9 mouse cellular contexts compared by ENCODE assay signal in the genomic region with DNA sequence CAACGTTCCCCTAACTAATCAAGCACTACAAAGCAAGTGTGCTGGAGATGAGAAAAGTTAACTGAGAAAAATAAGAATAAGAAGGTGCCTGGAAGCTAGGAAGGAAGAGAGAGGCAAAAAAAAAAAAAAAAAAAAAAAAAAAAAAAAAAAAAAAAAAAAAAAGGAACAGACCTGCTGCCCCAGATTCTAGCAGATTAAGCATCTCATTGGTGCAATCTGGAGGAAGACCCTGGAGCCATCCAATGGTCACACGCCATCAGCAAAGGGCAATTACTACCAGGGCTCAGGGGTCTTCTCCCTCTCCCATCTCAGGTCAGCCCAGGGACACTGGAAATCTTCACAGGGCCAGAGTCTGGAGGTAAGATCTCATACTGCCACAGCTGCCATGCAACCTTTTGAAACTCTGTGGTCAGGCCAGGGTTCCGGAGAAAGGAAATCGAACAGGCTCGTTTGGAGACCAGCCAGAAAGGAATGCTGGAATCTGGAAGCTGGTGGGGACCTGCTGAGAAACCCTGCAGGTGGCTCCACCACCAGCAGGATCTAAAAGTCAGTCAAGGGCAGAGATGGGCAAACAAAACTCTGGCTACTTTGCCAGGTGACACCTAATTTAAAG. TPM values are rescaled to one million over a fixed set of nuclear protein-coding genes. Genes with fewer than 3 reads are reported as not detected.
DNase-seq lines count a peak whose midpoint lies in the region; ATAC-seq and TF ChIP-seq lines count a peak whose summit lies in the region.
"Had no signal": no experiment of that assay in that cellular context is flagged by ENCODE, and none has a peak within 500 bp of the region (broad histone marks: within the 10 kb centered on the region; RNA-seq: fewer than 3 reads in every experiment).

No protein-coding gene starts in this region.

- ATAC-seq in heart, embryonic 12.5 days (ENCODE audit: insufficient number of reproducible peaks, low FRiP score): no peak

- WGBS in spleen, adult 2 months: 22% methylated on average over 5 of the region's 5 CpGs
- 32% methylated on average over 5 of the region's 5 CpGs for WGBS in heart, embryonic 12.5 days

- no peaks in the 10 kb centered on the region for H3K36me3 ChIP-seq in spleen, adult 2 months (ENCODE audit: control insufficient read depth, insufficient read depth, low read length)
- H3K36me3 ChIP-seq in heart, embryonic 12.5 days: no peaks in the 10 kb centered on the region
- H3K36me3 ChIP-seq: midbrain, embryonic 10.5 days had no signal

- peak overlapping the region; percentile 40 for H3K27ac ChIP-seq in spleen, adult 2 months (ENCODE audit: insufficient read depth, low read length)
- peak overlapping the region; percentile 97 for H3K27ac ChIP-seq in heart, embryonic 12.5 days (ENCODE audit: poor library complexity, severe bottlenecking)
- H3K27ac ChIP-seq: midbrain, embryonic 10.5 days had no signal

- TF ChIP-seq CTCF in spleen, adult 2 months (IDR thresholded peaks at IDR 0.05; ENCODE audit: extremely low read depth, insufficient read depth, insufficient read length, insufficient replicate concordance): no peak

- H3K4me1 ChIP-seq in spleen, adult 2 months (ENCODE audit: control insufficient read depth, insufficient read depth, insufficient read length): peaks cover 61% of the 10 kb centered on the region
- H3K4me1 ChIP-seq in heart, embryonic 12.5 days (replicated peaks): peaks cover 95% of the 10 kb centered on the region

- no peaks in the 10 kb centered on the region for H3K27me3 ChIP-seq in spleen, adult 2 months (ENCODE audit: control insufficient read depth, insufficient read depth, low read length)
- no peaks in the 10 kb centered on the region for H3K27me3 ChIP-seq in heart, embryonic 12.5 days (replicated peaks)

- DNase-seq in spleen, adult 2 months (ENCODE audit: low read depth in 1 of 2, low spot score in 2 of 2): no peak
- no peak for DNase-seq in spleen, postnatal 36 days (ENCODE audit: low spot score in 2 of 2)
- peak; percentile 76 for DNase-seq in kidney, postnatal 10 days
- DNase-seq in layer of hippocampus, postnatal 36 days: no peak
- no peak for DNase-seq in gastrocnemius, adult 8-10 months (ENCODE audit: low spot score in 2 of 2)
- DNase-seq in left cerebral cortex, adult 9 months (ENCODE audit: low spot score in 2 of 2): no peak
- DNase-seq: adrenal gland, adult 8-10 months had no signal

- no peak overlapping the region for H3K4me3 ChIP-seq in spleen, adult 2 months (ENCODE audit: extremely low read depth, insufficient read depth, insufficient read length)
- no peak overlapping the region for H3K4me3 ChIP-seq in heart, embryonic 12.5 days
- H3K4me3 ChIP-seq: midbrain, embryonic 10.5 days had no signal

- H3K9me3 ChIP-seq in heart, embryonic 12.5 days (replicated peaks): no peaks in the 10 kb centered on the region
- H3K9me3 ChIP-seq: midbrain, embryonic 10.5 days had no signal

- no peak overlapping the region for H3K9ac ChIP-seq in heart, embryonic 12.5 days

- H3K4me2 ChIP-seq in heart, embryonic 12.5 days: no peak overlapping the region

- no peak for TF ChIP-seq POLR2A in spleen, adult 2 months (IDR thresholded peaks at IDR 0.05; ENCODE audit: low read depth, low read length)

RNA-seq across cellular contexts. Expression of a gene that starts 49.6 kb away (rescaled TPM):
- polyA plus RNA-seq in spleen, adult 2 months (2012; rRNA removed): 20.4 and 26.2 TPM in 2 replicates
- 27.0 and 28.1 TPM in 2 replicates for polyA plus RNA-seq in heart, embryonic 12.5 days (2016; fragmentation: Nextera tagmentation; extraction: Ambion mirVana)
- total RNA-seq in layer of hippocampus, postnatal 36 days (2021): 1 to 10 TPM; 8.2 to 8.9 TPM
- 10 to 100 TPM; 23.3 to 43.2 (median 31.1) TPM for total RNA-seq in gastrocnemius, adult 8-10 months (2022)
